Mouse (Mus musculus) bone marrow, adult 2 months (tissue): Measurements from ENCODE around the gene Abcc10. TPM values are rescaled to one million over a fixed set of nuclear protein-coding genes. Genes with fewer than 3 reads are reported as not detected.

Experiments used
- H3K27ac ChIP-seq: fragments of 200-500 bp; 2 replicates; pipeline ENCODE4 v1.5.1; 2012; ENCODE audit warnings: low read depth, mild to moderate bottlenecking, control low read depth, inconsistent platforms, low read length; ENCODE audit not compliant: control insufficient read depth, poor library complexity, insufficient read depth
- H3K4me1 ChIP-seq: fragments of 200-500 bp; 2 replicates; pipeline ENCODE4 v1.6.1; 2011; ENCODE audit warnings: low read length; ENCODE audit not compliant: control insufficient read depth, insufficient read depth
- H3K4me3 ChIP-seq: fragments of 200-500 bp; replicated peaks from 2 replicates; pipeline ENCODE3; 2011; ENCODE audit warnings: mild to moderate bottlenecking, low read depth, low read length, control low read depth; ENCODE audit not compliant: control insufficient read depth
- CTCF ChIP-seq: fragments of 200-500 bp; IDR thresholded peaks from 2 replicates; pipeline ENCODE4 v1.5.1; 2011; ENCODE audit warnings: low read length, control low read depth; ENCODE audit not compliant: control insufficient read depth, insufficient read depth
- POLR2A ChIP-seq: fragments of 200-500 bp; IDR thresholded peaks from 2 replicates; pipeline ENCODE4 v1.6.1; 2011; ENCODE audit warnings: low read depth, mild to moderate bottlenecking, control low read depth, low read length, borderline replicate concordance; ENCODE audit not compliant: control insufficient read depth
- WGBS: fragments of 180-500 bp; shearing (Covaris S2); methylation state at CpG from one replicate; pipeline ENCODE4 v1.1.7; 2018; 5-methylcytosine and 5-hydroxymethylcytosine counted together
- polyA plus RNA-seq: library from polyadenylated mRNA; stranded (reverse); fragments of >200 nt; gene quantifications from 2 replicates; pipeline ENCODE4 v1.2.4, GENCODE M21; 2011; ENCODE audit warnings: low replicate concordance; ENCODE audit not compliant: missing spikeins, insufficient read depth, insufficient read length

Abcc10 gene
- polyA plus RNA-seq, 1 experiment, result 9.0 TPM

- TF ChIP-seq POLR2A, result no peak
- TF ChIP-seq CTCF, result no peak
- Histone ChIP-seq H3K4me1 (peaks cover 1% of the 10 kb centered on the region; the same call in 1 of the 2 replicates), H3K27ac (no peak overlapping the region), H3K4me3 (no peak overlapping the region)
- WGBS, result 90% methylated on average over 12 of the region's 12 CpGs
Observed at GRCm38 (mm10) chr17:46278011-46278765, 50.0 kb downstream of the Abcc10 start.

GRCm38 (mm10) chr17:46277586-46277985 lies 50.6 kb downstream of the Abcc10 start:
- TF ChIP-seq CTCF (no peak), POLR2A (no peak)
- no peak overlapping the region for H3K27ac ChIP-seq
- peaks cover 1% of the 10 kb centered on the region; the same call in 1 of the 2 replicates for H3K4me1 ChIP-seq
- 87% methylated on average over 4 of the region's 4 CpGs for whole genome bisulfite sequencing
- H3K4me3 ChIP-seq, result no peak overlapping the region

GRCm38 (mm10) chr17:46275506-46275905 lies 52.6 kb downstream of the Abcc10 start:
- WGBS, result 81% methylated on average over 10 of the region's 10 CpGs
- H3K4me1 ChIP-seq, result no peaks in the 10 kb centered on the region
- no peak overlapping the region for H3K4me3 ChIP-seq
- TF ChIP-seq CTCF (no peak), POLR2A (no peak)
- no peak overlapping the region for H3K27ac ChIP-seq

- no peaks in the 10 kb centered on the region for H3K4me1 ChIP-seq
- no peak overlapping the region for H3K4me3 ChIP-seq
- 91% methylated on average over 6 of the region's 6 CpGs for WGBS
- H3K27ac ChIP-seq, result no peak overlapping the region
- no peak for TF ChIP-seq CTCF
- TF ChIP-seq POLR2A, result no peak
Observed at GRCm38 (mm10) chr17:46275034-46275433, 53.1 kb downstream of the Abcc10 start.

- Histone ChIP-seq H3K27ac (no peak overlapping the region), H3K4me1 (no peaks in the 10 kb centered on the region), H3K4me3 (no peak overlapping the region)
- 83% methylated on average over 6 of the region's 6 CpGs for WGBS
- TF ChIP-seq CTCF (no peak), POLR2A (no peak)
Observed at GRCm38 (mm10) chr17:46274465-46274864, 53.7 kb downstream of the Abcc10 start.

- no peaks in the 10 kb centered on the region for H3K4me1 ChIP-seq
- no peak overlapping the region for H3K4me3 ChIP-seq
- 76% methylated on average over 1 of the region's 1 CpGs for WGBS
- TF ChIP-seq POLR2A (no peak), CTCF (no peak)
- H3K27ac ChIP-seq, result no peak overlapping the region
Observed at GRCm38 (mm10) chr17:46273803-46274236, 54.3 kb downstream of the Abcc10 start.

- Histone ChIP-seq H3K4me1 (no peaks in the 10 kb centered on the region), H3K4me3 (no peak overlapping the region), H3K27ac (no peak overlapping the region)
- TF ChIP-seq POLR2A (no peak), CTCF (no peak)
- 87% methylated on average over 5 of the region's 5 CpGs for WGBS
Observed at GRCm38 (mm10) chr17:46272675-46273074, 55.5 kb downstream of the Abcc10 start.

- WGBS, result 88% methylated on average over 2 of the region's 2 CpGs
Observed at GRCm38 (mm10) chr17:46272058-46272457, 56.1 kb downstream of the Abcc10 start.

More at GRCm38 (mm10) chr17:46272058-46272457, 56.1 kb downstream of the Abcc10 start:
- no peak for TF ChIP-seq POLR2A
- no peak for TF ChIP-seq CTCF
- H3K27ac ChIP-seq, result no peak overlapping the region
- H3K4me3 ChIP-seq, result no peak overlapping the region
- no peaks in the 10 kb centered on the region for H3K4me1 ChIP-seq
